Mouse (Mus musculus) liver, embryonic 14.5 days (tissue): Measurements from ENCODE around the gene Ssu2.

Source experiments
- CTCF ChIP-seq: IDR thresholded peaks from 2 replicates; pipeline ENCODE4 v1.5.1; 2016; ENCODE audit warnings: antibody characterized with exemption, low read depth, control low read depth
- EP300 ChIP-seq: IDR thresholded peaks from 2 replicates; pipeline ENCODE4 v1.6.1; 2016; ENCODE audit warnings: antibody characterized with exemption, low read depth

- TF ChIP-seq CTCF = no peak
- TF ChIP-seq EP300 = no peak
These were observed 9.5 kb upstream of the Ssu2 start for GRCm38 (mm10) chr6:112397351-112397750.
